Mouse (Mus musculus) liver, embryonic 16.5 days (tissue): ENCODE measurements around the gene Nt5m. TPM values are rescaled to one million over a fixed set of nuclear protein-coding genes. Genes with fewer than 3 reads are reported as not detected.

Experiments
- ATAC-seq: fragments of 200-750 bp; cut with Nextera tagmentation; 2 replicates; pipeline ENCODE4 v1.8.0; 2017; ENCODE audit warnings: low read depth, mild to moderate bottlenecking, moderate number of reproducible peaks, moderate library complexity
- H3K27ac ChIP-seq: fragments of 300-500 bp; sonication (generic); 2 replicates; pipeline ENCODE4 v1.5.1; 2014; ENCODE audit warnings: mild to moderate bottlenecking, low read length
- H3K27me3 ChIP-seq: fragments of 300-500 bp; sonication (generic); 2 replicates; pipeline ENCODE4 v1.6.1; 2014; ENCODE audit warnings: low read depth, low read length, mixed read lengths; ENCODE audit not compliant: control insufficient read depth, insufficient read depth
- H3K36me3 ChIP-seq: fragments of 300-500 bp; sonication (generic); 2 replicates; pipeline ENCODE4 v1.6.1; 2014; ENCODE audit warnings: mild to moderate bottlenecking; ENCODE audit not compliant: control insufficient read depth, insufficient read depth
- H3K4me1 ChIP-seq: fragments of 300-500 bp; sonication (generic); 2 replicates; pipeline ENCODE4 v1.6.1; 2014; ENCODE audit warnings: low read depth, low read length, mixed read lengths; ENCODE audit not compliant: control insufficient read depth
- H3K4me2 ChIP-seq: fragments of 300-500 bp; sonication (generic); 2 replicates; pipeline ENCODE4 v1.6.1; 2014; ENCODE audit warnings: low read depth, low read length, mixed read lengths
- H3K4me3 ChIP-seq: fragments of 300-500 bp; sonication (generic); 2 replicates; pipeline ENCODE4 v1.5.1; 2014; ENCODE audit warnings: low read depth, mild to moderate bottlenecking, low read length
- H3K9ac ChIP-seq: fragments of 300-500 bp; sonication (generic); 2 replicates; pipeline ENCODE4 v1.6.1; 2014; ENCODE audit warnings: low read depth, low read length
- H3K9me3 ChIP-seq: fragments of 300-500 bp; sonication (generic); replicated peaks from 2 replicates; pipeline ENCODE4 v1.6.1; 2016; ENCODE audit warnings: low read length; ENCODE audit not compliant: control insufficient read depth
- WGBS: fragments of 180-500 bp; shearing (Covaris S2); extraction: QIAGEN DNeasy Blood & Tissue Kit; methylation state at CpG from one replicate; pipeline ENCODE4 v1.1.7; 2014; ENCODE audit not compliant: insufficient replicate concordance; 5-methylcytosine and 5-hydroxymethylcytosine counted together
- polyA plus RNA-seq: library from polyadenylated mRNA; unstranded; fragments of >200 nt; fragmentation: Nextera tagmentation; extraction: Ambion mirVana; gene quantifications from 2 replicates; pipeline ENCODE4 v1.2.1, GENCODE M21; 2015

Gene Nt5m
- polyA plus RNA-seq, 1 experiment from 2014 or later, result 15.2 TPM

- Histone ChIP-seq H3K36me3 (no peaks in the 10 kb centered on the region), H3K27me3 (no peaks in the 10 kb centered on the region), H3K9me3 (no peaks in the 10 kb centered on the region), H3K4me2 (no peak overlapping the region), H3K4me3 (no peak overlapping the region), H3K9ac (no peak overlapping the region), H3K27ac (no peak overlapping the region), H3K4me1 (no peaks in the 10 kb centered on the region)
- no peak for ATAC-seq
- WGBS, result 48% methylated on average over 10 of the region's 10 CpGs
Measured at GRCm38 (mm10) chr11:59893153-59893788, 54.0 kb downstream of the Nt5m start.

GRCm38 (mm10) chr11:59894916-59895315, 55.7 kb downstream of the Nt5m start:
- WGBS, result 43% methylated on average over 6 of the region's 6 CpGs
- H3K4me2 ChIP-seq, result no peak overlapping the region
- no peaks in the 10 kb centered on the region for H3K36me3 ChIP-seq
- ATAC-seq, result no peak
- H3K4me3 ChIP-seq, result no peak overlapping the region
- no peaks in the 10 kb centered on the region for H3K4me1 ChIP-seq
- no peak overlapping the region for H3K27ac ChIP-seq
- no peaks in the 10 kb centered on the region for H3K9me3 ChIP-seq
- no peaks in the 10 kb centered on the region for H3K27me3 ChIP-seq
- H3K9ac ChIP-seq, result no peak overlapping the region

- 63% methylated on average over 8 of the region's 8 CpGs for WGBS
- no peaks in the 10 kb centered on the region for H3K4me1 ChIP-seq
- no peak for ATAC-seq
Measured at GRCm38 (mm10) chr11:59895316-59895715, 56.1 kb downstream of the Nt5m start.

GRCm38 (mm10) chr11:59897981-59898599, 58.8 kb downstream of the Nt5m start:
- Histone ChIP-seq H3K4me3 (no peak overlapping the region), H3K36me3 (no peaks in the 10 kb centered on the region), H3K9ac (no peak overlapping the region), H3K27ac (no peak overlapping the region), H3K27me3 (no peaks in the 10 kb centered on the region), H3K4me1 (peaks cover 3% of the 10 kb centered on the region; the same call in 1 of the 2 replicates), H3K4me2 (no peak overlapping the region), H3K9me3 (no peaks in the 10 kb centered on the region)
- ATAC-seq, result no peak
- 57% methylated on average over 11 of the region's 11 CpGs for WGBS

More at GRCm38 (mm10) chr11:59895316-59895715, 56.1 kb downstream of the Nt5m start:
- no peaks in the 10 kb centered on the region for H3K9me3 ChIP-seq
- H3K4me3 ChIP-seq, result no peak overlapping the region
- H3K4me2 ChIP-seq, result no peak overlapping the region
- no peaks in the 10 kb centered on the region for H3K27me3 ChIP-seq
- H3K9ac ChIP-seq, result no peak overlapping the region
- H3K27ac ChIP-seq, result no peak overlapping the region
- H3K36me3 ChIP-seq, result no peaks in the 10 kb centered on the region

- H3K9ac ChIP-seq, result no peak overlapping the region
- H3K4me2 ChIP-seq, result no peak overlapping the region
- no peaks in the 10 kb centered on the region for H3K36me3 ChIP-seq
- no peaks in the 10 kb centered on the region for H3K9me3 ChIP-seq
- H3K27ac ChIP-seq, result no peak overlapping the region
- no peak overlapping the region for H3K4me3 ChIP-seq
- H3K27me3 ChIP-seq, result no peaks in the 10 kb centered on the region
- WGBS, result 53% methylated on average over 13 of the region's 13 CpGs
- no peak for ATAC-seq
- peaks cover 3% of the 10 kb centered on the region; the same call in 1 of the 2 replicates for H3K4me1 ChIP-seq
Measured at GRCm38 (mm10) chr11:59899711-59900685, 60.8 kb downstream of the Nt5m start.

GRCm38 (mm10) chr11:59900995-59901394, 61.7 kb downstream of the Nt5m start:
- Histone ChIP-seq H3K4me2 (no peak overlapping the region), H3K36me3 (no peaks in the 10 kb centered on the region), H3K9me3 (no peaks in the 10 kb centered on the region), H3K4me3 (no peak overlapping the region), H3K9ac (no peak overlapping the region), H3K27ac (no peak overlapping the region), H3K27me3 (no peaks in the 10 kb centered on the region), H3K4me1 (peaks cover 3% of the 10 kb centered on the region; the same call in 1 of the 2 replicates)
- no peak for ATAC-seq
- 63% methylated on average over 1 of the region's 1 CpGs for WGBS

GRCm38 (mm10) chr11:59902045-59902726, 62.9 kb downstream of the Nt5m start:
- Histone ChIP-seq H3K4me1 (peaks cover 3% of the 10 kb centered on the region; the same call in 1 of the 2 replicates), H3K27me3 (no peaks in the 10 kb centered on the region), H3K9me3 (no peaks in the 10 kb centered on the region), H3K27ac (0 out of 2 replicates have a peak overlapping the region, but pooled peaks have one; percentile 29), H3K36me3 (no peaks in the 10 kb centered on the region), H3K4me2 (no peak overlapping the region), H3K9ac (no peak overlapping the region), H3K4me3 (no peak overlapping the region)
- no peak for ATAC-seq
- WGBS, result 43% methylated on average over 8 of the region's 8 CpGs

GRCm38 (mm10) chr11:59906521-59907123, 67.4 kb downstream of the Nt5m start:
- H3K9ac ChIP-seq, result no peak overlapping the region
- H3K27ac ChIP-seq, result no peak overlapping the region
- H3K4me1 ChIP-seq, result peaks cover 5% of the 10 kb centered on the region
- WGBS, result 73% methylated on average over 6 of the region's 6 CpGs
- no peak for ATAC-seq
- H3K27me3 ChIP-seq, result no peaks in the 10 kb centered on the region
- H3K36me3 ChIP-seq, result no peaks in the 10 kb centered on the region
- no peak overlapping the region for H3K4me3 ChIP-seq
- no peaks in the 10 kb centered on the region for H3K9me3 ChIP-seq
- H3K4me2 ChIP-seq, result no peak overlapping the region
